Mouse (Mus musculus) heart, embryonic 11.5 days (tissue): Measurements from ENCODE around the gene Scgb1b29. TPM values are rescaled to one million over a fixed set of nuclear protein-coding genes. Genes with fewer than 3 reads are reported as not detected.
"Not testable (repeated sequence)": the region's sequence is repeated elsewhere in the genome, so short reads cannot be mapped to it uniquely, and the experiment has no call there.

Experiments used
- ATAC-seq: fragments of 200-750 bp; cut with Nextera tagmentation; replicated peaks from 2 replicates; pipeline ENCODE4 v1.8.0; 2017; ENCODE audit warnings: moderate library complexity; ENCODE audit not compliant: insufficient number of reproducible peaks, low FRiP score, low TSS enrichment
- H3K27ac ChIP-seq: fragments of 300-500 bp; sonication (generic); 2 replicates; pipeline ENCODE4 v1.5.1; 2014; ENCODE audit warnings: mild to moderate bottlenecking, low read depth, low read length
- H3K27me3 ChIP-seq: fragments of 300-500 bp; sonication (generic); 2 replicates; pipeline ENCODE4 v1.6.1; 2014; ENCODE audit warnings: mild to moderate bottlenecking, low read length, mixed read lengths; ENCODE audit not compliant: control insufficient read depth, insufficient read depth
- H3K36me3 ChIP-seq: fragments of 300-500 bp; sonication (generic); 2 replicates; pipeline ENCODE4 v1.6.1; 2014; ENCODE audit warnings: mild to moderate bottlenecking, low read length, moderate library complexity, mixed read lengths; ENCODE audit not compliant: control insufficient read depth, insufficient read depth
- H3K4me1 ChIP-seq: fragments of 300-500 bp; sonication (generic); 2 replicates; pipeline ENCODE4 v1.6.1; 2014; ENCODE audit warnings: low read length; ENCODE audit not compliant: control insufficient read depth, insufficient read depth
- H3K4me2 ChIP-seq: fragments of 300-500 bp; sonication (generic); 2 replicates; pipeline ENCODE4 v1.6.1; 2014; ENCODE audit warnings: mild to moderate bottlenecking, moderate library complexity
- H3K4me3 ChIP-seq: fragments of 300-500 bp; sonication (generic); 2 replicates; pipeline ENCODE4 v1.5.1; 2014; ENCODE audit warnings: low read depth, low read length
- H3K9ac ChIP-seq: fragments of 300-500 bp; sonication (generic); 2 replicates; pipeline ENCODE4 v1.6.1; 2014; ENCODE audit warnings: mild to moderate bottlenecking, low read depth, low read length, moderate library complexity
- H3K9me3 ChIP-seq: fragments of 300-500 bp; sonication (generic); replicated peaks from 2 replicates; pipeline ENCODE4 v1.6.1; 2016; ENCODE audit warnings: low read length; ENCODE audit not compliant: control insufficient read depth
- WGBS: fragments of 180-500 bp; shearing (Covaris S2); extraction: QIAGEN DNeasy Blood & Tissue Kit; methylation state at CpG from one replicate; pipeline ENCODE4 v1.1.7; 2014; ENCODE audit not compliant: insufficient replicate concordance; 5-methylcytosine and 5-hydroxymethylcytosine counted together
- polyA plus RNA-seq: library from polyadenylated mRNA; unstranded; fragments of >200 nt; fragmentation: Nextera tagmentation; extraction: Ambion mirVana; gene quantifications from 2 replicates; pipeline ENCODE4 v1.2.1, GENCODE M21; 2014

The Scgb1b29 gene
- not detected in 2 replicates for polyA plus RNA-seq

DNA sequence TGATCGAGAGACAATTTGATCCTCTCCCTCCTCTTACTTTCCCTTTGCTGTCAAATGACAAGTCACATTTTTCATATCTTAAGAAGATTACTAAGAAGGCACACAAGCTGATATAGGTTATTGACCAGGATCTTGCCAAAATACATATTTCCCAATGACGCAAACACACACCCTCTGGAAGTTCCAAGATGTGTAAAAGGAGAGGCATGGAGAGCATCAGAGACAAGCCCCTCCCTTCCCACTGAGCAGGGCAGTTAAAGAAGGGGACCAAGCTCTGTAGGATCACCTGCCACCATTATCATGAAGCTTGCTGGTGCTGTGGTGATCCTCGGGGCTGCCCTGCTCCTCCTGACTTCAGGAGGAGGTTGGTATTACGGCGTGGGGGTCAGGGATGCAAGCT lies at the start of gene Scgb1b29:
Gene Scgb1b29, plus strand, starts transcription at position 301 of the 400 bp plus-strand sequence.
- WGBS = 80% methylated on average over 3 of the region's 5 CpGs
- not testable (repeated sequence) for H3K4me3 ChIP-seq, H3K27me3 ChIP-seq, H3K4me1 ChIP-seq, H3K4me2 ChIP-seq, H3K9me3 ChIP-seq, ATAC-seq, H3K36me3 ChIP-seq, H3K9ac ChIP-seq, H3K27ac ChIP-seq

- WGBS = 81% methylated on average over 10 of the region's 11 CpGs
- ATAC-seq = not testable (repeated sequence)
These were observed 12.7 kb upstream of the Scgb1b29 start for GRCm38 (mm10) chr7:32428636-32429035.

More at GRCm38 (mm10) chr7:32428636-32429035, 12.7 kb upstream of the Scgb1b29 start:
- not testable (repeated sequence) for H3K4me1 ChIP-seq, H3K36me3 ChIP-seq, H3K9ac ChIP-seq, H3K4me3 ChIP-seq, H3K4me2 ChIP-seq, H3K27ac ChIP-seq, H3K27me3 ChIP-seq, H3K9me3 ChIP-seq

Other genes with a start within 250 kb of the Scgb1b29 start
- gene Scgb2b11, start 230.4 kb upstream of the Scgb1b29 start, polyA plus RNA-seq = not detected in 2 replicates
- not detected in 2 replicates for gene Scgb1b11, start 218.7 kb upstream of the Scgb1b29 start, polyA plus RNA-seq
- gene Scgb2b12, start 114.3 kb upstream of the Scgb1b29 start, polyA plus RNA-seq = not detected in 2 replicates
- gene Scgb1b12, start 107.4 kb upstream of the Scgb1b29 start, polyA plus RNA-seq = not detected in 2 replicates